Mouse (Mus musculus) monocyte, adult 2 months (primary cell): ENCODE measurements around the gene Scaf11.

Experiments
- DNase-seq, 2 experiments: peaks; one replicate each; pipeline ENCODE4 v3.0.0; 2022; ENCODE audit warnings: low spot score in 2 of 2, low read depth in 1 of 2

The Scaf11 gene

DNA sequence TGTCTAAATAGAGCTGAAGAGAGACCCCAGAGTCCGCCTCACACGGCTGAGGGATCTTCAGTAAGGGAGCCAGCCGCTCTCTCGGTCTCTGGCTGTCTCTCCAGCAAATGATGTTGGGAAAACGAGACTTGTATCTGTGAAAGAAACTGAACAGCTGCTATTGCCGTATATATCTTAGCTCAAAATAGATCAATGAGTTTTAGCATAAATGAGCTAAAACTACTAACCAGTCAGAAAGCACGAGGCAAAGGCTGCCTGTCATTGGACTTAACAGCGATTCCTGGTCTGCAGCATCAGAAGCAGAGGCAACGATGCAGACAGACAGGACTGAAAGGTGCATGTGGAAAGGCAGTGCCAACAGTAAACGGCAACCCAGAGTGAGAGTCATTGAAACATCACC, 62.3 kb downstream of the Scaf11 start:
- no peak for DNase-seq

DNA sequence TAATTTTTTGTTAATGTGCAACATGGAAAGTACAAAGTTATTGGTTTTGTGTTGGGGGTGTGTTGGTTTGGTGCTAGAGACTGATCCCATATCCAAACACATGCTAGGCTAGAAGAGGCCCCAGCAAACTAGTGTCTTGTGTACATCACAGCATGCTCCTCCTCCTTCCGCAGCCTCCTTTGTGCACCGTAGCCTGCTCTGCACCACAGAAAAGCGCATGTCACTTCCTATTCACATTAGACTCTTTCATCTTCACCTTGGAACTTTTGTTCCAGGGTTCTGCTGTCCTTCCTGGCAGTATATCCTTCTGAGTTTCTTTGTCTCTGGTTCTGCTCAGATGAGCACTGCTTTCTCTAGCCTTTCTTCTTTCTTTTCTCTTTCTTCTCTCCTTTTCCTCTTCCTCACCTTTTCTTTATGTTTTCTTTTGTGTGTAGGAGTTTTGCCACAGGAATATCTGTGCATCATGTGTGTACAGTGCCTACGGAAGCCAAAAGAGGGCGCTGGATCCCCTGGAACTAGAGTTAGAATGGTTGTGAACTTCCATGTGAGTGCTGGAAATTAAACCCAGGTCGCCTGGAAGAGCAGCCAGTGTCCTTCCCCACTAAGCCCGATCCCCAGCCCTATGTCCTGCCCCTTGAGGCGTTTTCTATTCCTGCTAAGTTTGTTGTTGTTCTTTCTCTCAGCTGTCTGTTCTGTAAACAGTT, 63.9 kb downstream of the Scaf11 start:
- DNase-seq, result no peak

DNA sequence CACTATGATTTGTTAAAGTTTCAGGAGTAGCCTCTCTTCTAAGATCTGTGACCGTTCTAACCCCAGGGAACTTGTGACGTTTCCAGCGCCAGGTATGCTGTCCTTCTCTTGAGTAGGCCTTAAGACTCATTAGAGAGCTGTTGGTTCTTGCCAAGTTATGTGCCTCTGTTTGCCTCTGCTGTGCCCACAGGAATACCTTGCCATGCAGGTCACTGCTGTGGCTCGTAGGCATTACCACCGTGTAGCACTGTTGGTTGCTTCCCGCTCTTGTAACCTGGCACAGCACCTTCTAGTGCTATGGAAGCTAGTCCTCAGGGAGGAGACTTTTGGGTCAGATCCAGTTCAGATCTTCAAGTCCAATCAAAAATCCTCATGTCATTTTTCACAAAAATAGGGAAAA, 65.6 kb downstream of the Scaf11 start:
- DNase-seq, result no peak

DNA sequence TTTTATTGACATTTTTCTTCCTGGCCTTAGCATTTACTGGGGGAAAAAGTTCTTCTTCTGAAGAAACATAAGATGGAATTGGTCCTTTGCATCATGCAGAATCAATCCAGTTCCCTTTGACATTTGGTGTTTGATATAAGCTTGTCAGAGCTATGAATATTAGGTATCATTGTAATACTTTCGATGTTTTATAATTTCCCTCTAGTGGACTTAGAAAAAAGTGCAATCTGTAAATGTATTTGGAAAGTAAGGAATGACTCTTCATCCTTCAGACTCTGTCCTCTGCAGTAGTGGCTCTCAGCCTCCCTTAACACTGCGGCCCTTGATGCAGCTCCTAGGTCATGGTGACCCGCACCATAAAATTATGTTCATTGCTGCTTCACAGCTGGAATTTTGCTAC, 67.8 kb downstream of the Scaf11 start:
- DNase-seq, result no peak

DNA sequence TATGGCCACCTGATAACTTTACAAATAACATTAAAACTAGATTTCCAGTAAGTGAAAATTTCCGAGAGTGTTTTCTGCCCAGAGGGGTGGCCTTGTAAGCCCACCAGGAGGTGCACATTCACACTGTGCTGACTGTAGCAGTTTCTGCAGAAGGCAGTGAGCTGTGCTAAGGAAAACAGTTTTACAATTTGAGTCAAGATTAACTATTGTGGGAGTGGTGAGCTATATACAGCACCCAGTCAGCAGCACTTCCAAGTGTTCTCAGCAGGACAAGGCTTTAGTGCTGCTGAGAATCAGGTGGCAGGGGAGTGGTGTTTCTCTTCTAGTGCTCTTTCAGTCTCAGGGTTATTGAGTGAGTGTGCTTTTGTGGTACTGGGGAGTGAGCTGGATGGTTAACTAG, 72.1 kb downstream of the Scaf11 start:
- no peak for DNase-seq

DNA sequence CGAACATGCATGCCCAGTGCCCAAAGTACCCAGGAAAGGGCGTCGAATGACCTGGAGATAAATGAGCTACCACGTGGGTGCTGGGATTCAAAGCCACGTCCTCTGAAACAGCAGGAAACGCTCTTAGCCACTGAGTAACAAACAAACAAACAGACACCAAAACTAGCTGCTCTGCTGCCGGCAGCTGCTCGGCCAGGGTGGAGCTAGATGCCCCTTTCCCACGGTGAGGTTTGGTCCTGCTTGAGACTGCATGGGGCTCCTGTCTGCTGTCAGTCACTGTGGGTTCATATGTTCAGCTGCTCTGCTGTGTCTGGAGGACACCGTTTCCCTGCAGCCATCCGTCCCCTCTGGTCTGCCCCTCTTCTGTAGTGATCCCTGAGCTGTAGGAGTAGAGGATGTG, 78.4 kb downstream of the Scaf11 start:
- no peak for DNase-seq

DNA sequence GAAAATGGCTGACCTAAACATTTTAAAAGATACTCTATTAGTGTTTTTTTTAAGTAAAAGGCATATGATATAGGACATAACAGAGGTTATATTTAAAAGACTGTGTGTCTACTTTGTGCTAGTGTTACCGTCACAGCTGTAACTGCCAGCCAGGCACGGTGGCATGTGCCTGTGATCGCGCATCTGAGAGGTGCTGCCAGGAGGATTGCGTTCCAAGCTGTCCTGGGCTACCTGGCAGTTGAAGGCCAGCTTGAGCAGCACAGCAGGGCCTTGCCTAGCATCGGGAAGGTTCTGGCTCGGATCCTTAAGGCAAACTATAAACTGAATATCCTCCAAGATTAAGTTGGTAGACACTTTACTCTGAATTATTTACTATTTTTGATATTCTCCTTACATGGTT, 82.9 kb downstream of the Scaf11 start:
- no peak for DNase-seq

DNA sequence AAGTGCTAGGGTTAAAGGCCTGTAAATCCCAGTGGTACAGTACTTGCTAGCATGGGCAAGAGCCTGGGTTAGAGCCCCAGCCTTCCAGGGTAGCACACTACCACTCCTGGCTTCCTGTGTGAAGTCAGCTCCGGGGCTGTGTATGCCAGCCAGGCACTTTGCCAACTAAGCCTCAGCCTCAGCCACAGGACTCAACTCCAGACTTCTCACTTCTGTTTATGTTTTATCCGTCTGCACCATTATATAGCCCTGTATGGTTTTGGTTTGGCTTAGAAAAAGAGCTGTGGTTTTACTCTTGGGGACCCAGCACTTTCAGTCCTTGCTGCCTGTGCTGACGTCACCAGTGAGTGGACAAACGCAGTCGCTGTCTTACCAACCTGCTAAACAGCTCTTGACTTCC, 83.4 kb downstream of the Scaf11 start:
- no peak for DNase-seq

DNA sequence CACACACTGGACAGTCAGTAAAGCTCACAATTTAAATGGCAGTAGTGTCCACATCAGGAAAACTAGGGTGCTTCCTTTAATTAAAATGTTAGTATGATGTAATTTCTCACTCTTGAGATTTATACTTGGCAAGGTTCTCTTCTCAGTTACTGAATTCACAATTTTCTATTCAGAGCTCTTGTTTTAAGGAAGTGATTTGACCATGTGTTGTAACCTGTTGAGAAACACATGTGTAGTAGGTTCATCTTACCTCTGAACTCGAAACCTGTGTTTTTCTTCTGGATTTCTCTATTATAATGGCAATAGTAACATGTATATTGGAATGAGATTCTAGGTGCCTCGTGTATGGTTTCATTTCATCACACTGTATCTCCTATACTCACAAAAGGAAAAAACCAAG, 84.4 kb downstream of the Scaf11 start:
- DNase-seq, result no peak

DNA sequence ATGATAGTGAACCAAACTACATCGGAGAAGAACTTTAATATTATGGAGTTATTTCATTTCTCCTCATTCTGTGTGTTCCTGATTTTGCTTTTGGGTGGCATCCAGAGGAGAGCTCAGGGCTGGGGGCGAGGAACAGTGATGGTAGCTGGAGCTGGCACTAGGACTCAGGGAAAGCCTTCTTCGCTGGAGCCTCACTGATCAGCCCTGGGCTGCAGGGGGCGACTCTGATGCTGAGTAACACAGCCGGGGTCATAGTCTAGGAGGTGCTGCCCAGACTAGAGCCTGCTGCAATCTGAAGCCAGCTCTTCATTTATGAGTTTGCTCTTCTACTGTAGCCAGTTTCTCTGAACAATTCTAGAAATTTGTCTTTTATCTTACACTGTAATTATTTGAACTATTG, 87.5 kb downstream of the Scaf11 start:
- DNase-seq, result no peak

DNA sequence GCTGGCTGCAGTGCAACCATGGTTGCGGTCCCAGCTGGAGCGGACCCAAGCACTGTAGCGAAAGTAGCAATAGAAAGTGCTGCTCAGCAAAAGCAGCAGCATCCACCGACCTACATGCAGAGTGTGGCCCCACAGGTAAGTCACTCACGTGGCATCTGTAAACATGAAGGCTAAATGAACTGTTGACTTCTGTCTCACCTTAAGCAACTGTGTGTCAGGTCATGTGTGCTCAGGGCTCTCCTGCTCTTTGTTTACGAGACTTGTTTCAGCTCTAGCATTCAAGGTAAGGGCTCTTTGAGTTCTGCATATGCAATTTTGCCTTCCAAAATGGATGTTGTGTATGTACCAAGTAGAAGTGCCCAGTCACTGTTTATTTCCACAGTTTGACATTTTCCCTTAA, 88.0 kb downstream of the Scaf11 start:
- DNase-seq, result no peak

DNA sequence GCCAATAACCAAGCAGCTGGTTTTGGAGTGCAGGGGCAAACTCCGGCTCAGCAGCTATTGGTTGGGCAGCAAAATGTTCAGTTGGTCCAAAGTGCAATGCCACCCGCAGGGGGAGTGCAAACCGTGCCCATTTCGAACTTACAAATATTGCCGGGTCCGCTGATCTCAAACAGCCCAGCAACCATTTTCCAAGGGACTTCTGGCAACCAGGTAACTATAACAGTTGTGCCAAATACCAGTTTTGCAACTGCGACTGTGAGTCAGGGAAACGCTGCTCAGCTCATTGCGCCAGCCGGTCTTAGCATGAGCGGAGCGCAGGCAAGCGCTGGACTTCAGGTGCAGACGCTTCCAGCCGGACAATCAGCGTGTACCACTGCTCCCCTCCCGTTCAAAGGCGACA, 89.3 kb downstream of the Scaf11 start:
- no peak for DNase-seq

DNA sequence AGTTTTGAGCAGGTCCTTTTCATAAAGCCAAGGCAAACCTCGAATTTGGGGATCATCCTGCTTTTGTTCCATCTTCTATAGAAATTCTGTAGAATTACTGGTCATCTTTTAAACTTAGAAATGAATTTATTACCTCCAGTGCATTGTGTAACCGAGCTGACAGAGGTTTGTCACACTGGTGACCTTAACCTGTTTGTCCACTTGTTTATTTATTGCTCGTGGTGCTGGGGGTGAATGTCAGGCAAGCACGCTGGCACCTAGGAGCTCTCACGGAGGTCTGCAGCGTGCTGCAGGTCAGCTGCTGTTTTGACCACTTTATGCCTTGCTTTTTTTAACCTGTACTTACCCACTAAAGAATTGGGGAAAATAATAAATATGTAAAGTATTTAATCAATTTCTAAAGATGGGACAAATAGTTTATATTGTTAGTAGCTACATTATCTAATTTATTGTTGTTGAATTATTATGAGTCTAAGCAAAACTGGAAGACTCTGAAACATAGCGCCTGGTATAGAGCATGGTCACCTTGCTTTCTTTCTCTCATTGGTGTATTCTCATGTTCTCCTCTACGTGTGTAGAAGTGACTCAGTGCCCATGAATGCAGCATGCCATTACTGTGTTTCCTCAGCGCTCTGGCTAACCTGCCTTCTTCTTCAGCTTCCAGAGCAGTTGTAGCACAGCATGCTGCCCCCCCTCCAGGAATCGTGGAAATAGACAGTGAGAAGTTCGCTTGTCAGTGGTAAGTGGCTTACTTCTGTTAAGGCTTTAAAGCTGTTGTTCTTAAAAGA, 94.3 kb downstream of the Scaf11 start:
- no peak for DNase-seq

DNA sequence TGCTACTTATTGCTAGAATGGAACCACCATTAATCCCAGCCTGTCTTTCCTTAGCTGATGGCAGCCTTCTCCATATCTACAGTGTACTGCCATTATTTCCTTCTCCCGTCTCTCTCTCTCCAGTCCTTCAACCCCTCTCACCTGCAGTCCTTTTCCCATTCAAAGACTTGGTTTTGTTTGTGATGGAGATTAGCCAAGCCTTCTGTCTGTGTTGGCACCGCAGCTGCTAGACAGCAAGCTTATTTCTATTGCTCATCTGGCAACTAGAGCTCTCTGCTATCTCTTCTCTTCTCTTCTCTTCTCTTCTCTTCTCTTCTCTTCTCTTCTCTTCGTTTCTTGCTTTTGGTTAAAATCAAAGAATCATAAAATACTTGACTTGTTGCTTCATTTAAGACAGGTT, 95.3 kb downstream of the Scaf11 start:
- no peak for DNase-seq
